31 mouse cellular contexts compared by ENCODE assay signal in the genomic region with DNA sequence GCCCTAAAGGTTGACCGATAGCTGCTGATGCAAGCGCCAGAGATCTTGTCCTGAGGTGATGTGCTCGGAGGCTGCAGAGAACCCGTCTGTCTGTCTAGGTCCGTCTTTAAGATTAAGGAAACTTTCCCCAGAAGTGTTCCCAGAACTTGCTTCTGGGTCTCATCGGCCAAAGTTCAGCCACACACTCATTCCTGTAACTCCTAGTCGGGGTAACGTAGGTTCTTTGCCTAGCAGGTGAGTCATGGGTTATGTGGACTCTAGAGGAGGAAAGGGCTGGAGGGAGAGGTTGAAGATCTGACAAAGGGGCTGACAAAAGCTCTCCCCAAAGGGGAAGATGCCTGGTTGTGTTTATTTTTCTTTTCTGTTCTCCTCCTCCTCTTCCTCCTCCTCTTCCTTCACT. TPM values are rescaled to one million over a fixed set of nuclear protein-coding genes. Genes with fewer than 3 reads are reported as not detected.
"Had no signal": no experiment of that assay in that cellular context is flagged by ENCODE, and none has a peak within 500 bp of the region (broad histone marks: within the 10 kb centered on the region; RNA-seq: fewer than 3 reads in every experiment).

No protein-coding gene starts in this region.

- DNase-seq: gastrocnemius, postnatal 14 days; gastrocnemius, postnatal 36 days; heart, adult 11 months; heart, adult 2 months; heart, postnatal 14 days; heart, postnatal 36 days; kidney, adult 18-20 months; kidney, adult 8-10 months; kidney, postnatal 14 days; layer of hippocampus, adult 9-11 months; layer of hippocampus, postnatal 36 days; liver, embryonic 13.5 days had no signal

- H3K36me3 ChIP-seq: heart, embryonic 13.5 days; heart, embryonic 15.5 days; hindbrain, embryonic 13.5 days; hindbrain, embryonic 15.5 days; limb, embryonic 10.5 days; limb, embryonic 12.5 days; liver, embryonic 13.5 days; liver, embryonic 15.5 days had no signal

- ATAC-seq: hindbrain, postnatal 0 days had no signal

- H3K9ac ChIP-seq: heart, embryonic 13.5 days; heart, embryonic 15.5 days; hindbrain, embryonic 13.5 days; hindbrain, embryonic 15.5 days; limb, embryonic 12.5 days; liver, embryonic 13.5 days; liver, embryonic 15.5 days had no signal

- H3K27ac ChIP-seq: heart, adult 2 months; heart, embryonic 13.5 days; heart, embryonic 15.5 days; hindbrain, embryonic 13.5 days; hindbrain, embryonic 15.5 days; hindbrain, postnatal 0 days; kidney, postnatal 0 days; limb, embryonic 10.5 days; limb, embryonic 12.5 days; liver, embryonic 13.5 days; liver, embryonic 15.5 days had no signal

- H3K9me3 ChIP-seq: heart, embryonic 15.5 days; hindbrain, embryonic 13.5 days; hindbrain, embryonic 15.5 days; limb, embryonic 10.5 days; liver, embryonic 13.5 days; liver, embryonic 15.5 days had no signal

- H3K4me1 ChIP-seq: hindbrain, embryonic 13.5 days; hindbrain, embryonic 15.5 days; liver, embryonic 13.5 days; liver, embryonic 15.5 days had no signal

- H3K4me2 ChIP-seq: heart, embryonic 11.5 days; heart, embryonic 13.5 days; heart, embryonic 15.5 days; hindbrain, embryonic 13.5 days; hindbrain, embryonic 15.5 days; limb, embryonic 12.5 days; liver, embryonic 11.5 days; liver, embryonic 13.5 days; liver, embryonic 15.5 days had no signal

- H3K4me3 ChIP-seq: heart, adult 2 months; heart, embryonic 13.5 days; heart, embryonic 15.5 days; hindbrain, embryonic 13.5 days; hindbrain, embryonic 15.5 days; limb, embryonic 10.5 days; limb, embryonic 12.5 days; liver, embryonic 13.5 days; liver, embryonic 15.5 days had no signal

- H3K27me3 ChIP-seq: heart, embryonic 15.5 days; hindbrain, embryonic 13.5 days; hindbrain, embryonic 15.5 days; limb, embryonic 12.5 days; liver, embryonic 13.5 days had no signal

RNA-seq across cellular contexts. Expression of a gene that starts 42.5 kb away (rescaled TPM):
- total RNA-seq: gastrocnemius, postnatal 14 days; gastrocnemius, postnatal 36 days; heart, postnatal 36 days; hematopoietic stem cell, adult 5-6 weeks; hindbrain, postnatal 0 days; layer of hippocampus, adult 18-20 months; layer of hippocampus, adult 8-10 months; layer of hippocampus, postnatal 14 days; layer of hippocampus, postnatal 36 days; left cerebral cortex, adult 18-20 months; left cerebral cortex, postnatal 36 days had no signal
- polyA plus RNA-seq: heart, adult 2 months; hindbrain, embryonic 13.5 days; intestine, embryonic 14.5 days; large intestine, adult 2 months; limb, embryonic 10.5 days; limb, embryonic 12.5 days; liver, embryonic 11.5 days; liver, embryonic 13.5 days; liver, embryonic 15.5 days had no signal
